Mouse (Mus musculus) adrenal gland, postnatal 10 days (tissue): Measurements from ENCODE around the gene Rnf20. TPM values are rescaled to one million over a fixed set of nuclear protein-coding genes. Genes with fewer than 3 reads are reported as not detected.
A peak's percentile ranks its signal among the peaks of the same experiment; 100 is the strongest.

Experiments used
- DNase-seq: peaks from one replicate; pipeline ENCODE4 v3.0.0; 2021; ENCODE audit warnings: mixed read lengths
- total RNA-seq, 2 experiments: library from RNA; stranded (reverse); gene quantifications; 2 replicates each; pipeline ENCODE4 v1.2.3; 2021

The Rnf20 gene
- total RNA-seq, 2 experiments from 2014 or later: 39.8 to 46.0 TPM

DNA sequence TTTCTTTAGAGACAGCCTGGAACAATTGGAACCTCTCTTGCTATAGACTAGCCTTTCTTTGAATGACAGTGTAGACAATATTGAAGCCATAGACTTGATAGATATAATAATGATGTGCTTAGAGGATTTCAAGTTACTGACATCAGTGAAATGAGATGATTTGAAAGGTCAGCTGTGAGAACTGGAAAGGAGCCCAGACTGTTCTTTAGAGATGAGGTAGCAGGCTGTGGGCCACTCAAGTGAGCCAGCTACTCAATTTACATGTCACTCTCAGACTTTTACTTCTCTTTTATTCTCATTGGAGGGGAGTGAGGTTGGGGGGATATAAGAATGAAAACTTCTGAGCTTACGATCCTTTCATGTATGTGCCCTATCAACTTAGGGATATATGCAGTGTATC is 27.6 kb downstream of the Rnf20 start:
- DNase-seq: no peak

DNA sequence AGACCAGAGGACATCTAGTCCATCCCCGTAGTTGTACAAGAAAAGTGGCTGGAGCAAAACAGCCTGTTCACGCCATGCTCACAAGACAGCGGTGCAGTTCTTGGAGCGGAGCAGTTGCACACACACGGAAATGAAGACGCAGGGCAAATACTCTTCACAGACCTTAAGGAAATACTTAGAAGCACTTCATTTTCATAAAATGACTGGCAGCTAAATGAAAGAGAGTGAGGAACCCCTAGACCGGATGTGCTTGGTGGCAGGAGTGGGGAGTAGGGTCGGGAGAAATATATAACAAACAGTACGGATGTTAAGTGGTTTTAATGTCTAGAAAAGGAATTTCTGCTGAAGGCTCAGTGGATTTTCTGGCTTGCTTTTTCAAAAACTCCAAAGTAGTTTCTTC is 29.9 kb downstream of the Rnf20 start:
- DNase-seq: no peak

DNA sequence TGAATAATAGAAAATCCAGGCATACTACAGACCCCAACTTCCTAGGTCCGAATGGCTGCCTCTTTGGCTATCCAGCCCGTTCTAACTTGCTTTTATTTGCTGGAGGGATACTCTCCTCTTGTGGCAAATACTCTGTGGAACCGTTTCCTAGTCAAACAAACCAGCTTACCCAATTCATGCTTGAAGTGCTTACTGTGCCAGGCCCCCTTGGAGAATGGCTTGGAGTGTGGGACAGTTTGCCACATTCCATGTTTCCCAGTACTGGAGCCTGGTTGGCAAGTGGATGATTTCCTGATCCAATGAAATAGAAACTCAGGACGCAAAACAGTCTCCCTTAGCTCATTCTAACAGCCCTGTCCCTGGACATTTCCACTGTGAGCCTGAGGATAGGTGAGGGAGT is 30.4 kb downstream of the Rnf20 start:
- no peak for DNase-seq

DNA sequence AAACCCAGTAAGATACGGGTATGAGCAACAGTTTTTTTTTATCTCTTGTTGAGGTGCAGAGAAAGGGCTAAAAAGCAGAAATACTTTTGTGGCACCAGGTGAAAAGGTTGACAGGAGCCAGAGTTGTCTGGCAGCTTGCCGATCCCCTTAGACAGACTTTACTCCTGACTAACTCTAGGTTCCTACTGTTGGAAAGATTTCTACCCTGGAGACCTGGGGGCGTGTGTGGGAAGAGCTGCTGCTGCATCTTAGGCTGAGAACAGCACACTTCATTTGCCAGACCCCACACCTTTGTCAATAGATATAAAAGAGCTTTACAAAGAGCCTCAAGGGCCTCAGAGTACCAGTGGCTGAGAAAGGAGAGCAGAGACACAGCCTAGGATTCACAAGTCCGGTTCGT is 33.0 kb downstream of the Rnf20 start:
- DNase-seq: no peak

DNA sequence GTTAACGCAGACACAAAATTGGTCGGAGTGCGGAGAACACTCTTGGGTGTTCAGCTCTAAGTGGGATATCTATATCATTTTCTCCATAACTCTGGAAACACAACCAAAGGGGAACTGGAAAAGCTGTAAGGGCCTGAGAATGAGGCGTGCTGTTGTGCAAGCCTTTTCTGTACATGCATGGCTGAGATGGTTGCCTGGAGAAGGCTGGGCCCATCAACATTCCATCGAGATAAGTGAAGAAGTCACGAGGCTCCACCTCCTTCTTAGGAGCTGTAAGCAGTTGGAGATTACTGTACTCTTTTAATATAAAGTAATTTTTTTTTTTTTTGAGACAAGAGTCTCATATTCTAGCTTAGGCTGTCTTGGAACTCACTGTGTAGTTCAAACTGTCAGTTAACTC is 44.3 kb downstream of the Rnf20 start:
- DNase-seq: no peak

GRCm38 (mm10) chr4:49676790-49677189 is 45.0 kb downstream of the Rnf20 start:
- no peak for DNase-seq

- no peak for DNase-seq
Observed at GRCm38 (mm10) chr4:49680171-49680875, 48.5 kb downstream of the Rnf20 start.

DNA sequence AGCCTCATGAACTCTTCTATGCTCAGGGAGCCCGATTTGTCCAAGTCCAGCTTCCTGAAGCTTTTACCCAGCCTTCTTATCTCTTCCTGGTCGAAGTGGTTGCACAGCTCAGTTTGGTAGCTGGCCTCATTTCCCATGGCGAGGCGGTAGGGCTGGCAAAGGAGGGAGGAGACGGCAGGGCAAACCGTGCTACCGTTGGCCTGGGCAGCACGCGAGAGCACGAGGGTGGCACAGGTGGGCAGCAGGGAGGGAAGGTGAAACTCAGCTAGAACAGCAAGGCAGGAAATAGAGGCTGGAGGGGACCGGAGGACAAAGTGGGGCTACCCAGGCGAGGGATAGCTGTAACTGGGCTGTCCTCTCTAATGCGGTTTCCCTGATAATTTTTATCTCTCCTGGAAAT is 50.0 kb downstream of the Rnf20 start, which contains the start of gene Ppp3r2:
TSS of gene Ppp3r2 (minus strand) at position 213 of the 400 bp plus-strand sequence.
- DNase-seq: no peak

DNA sequence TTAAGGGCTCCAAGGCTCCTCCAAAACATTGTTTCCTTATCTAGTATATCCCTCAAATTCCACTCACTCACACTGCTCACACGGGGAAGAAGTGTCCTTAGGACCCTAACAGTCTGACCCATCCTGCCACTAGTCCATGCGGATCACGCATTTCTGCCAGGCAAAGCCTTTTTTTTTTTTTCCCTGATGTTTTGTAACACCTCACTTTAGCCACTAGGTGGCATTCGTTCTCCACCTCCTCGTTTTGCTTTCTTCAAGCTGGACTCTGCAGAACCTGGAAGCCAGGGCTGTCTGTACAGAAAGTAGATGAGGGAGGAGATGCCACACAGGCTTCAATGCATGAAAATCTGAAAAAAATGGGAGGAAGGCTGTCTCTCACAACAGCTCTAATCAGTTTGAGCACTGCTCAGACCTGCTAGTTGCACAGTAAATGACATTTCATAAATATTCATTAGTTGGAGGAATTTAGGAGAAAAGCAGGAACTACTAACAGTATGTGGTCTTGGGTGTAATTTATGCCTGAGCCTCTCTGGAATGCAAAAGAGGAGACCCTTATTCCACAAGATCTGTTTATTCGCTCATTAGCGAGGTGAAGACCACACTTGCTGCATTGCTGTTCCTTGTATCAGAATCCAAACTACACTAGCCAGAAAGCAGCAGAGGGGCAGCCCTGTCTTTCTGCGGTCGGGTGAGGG is 56.9 kb downstream of the Rnf20 start:
- peak; percentile 48 for DNase-seq

GRCm38 (mm10) chr4:49691405-49692194 is 59.8 kb downstream of the Rnf20 start:
- no peak for DNase-seq

Other genes with a start within 250 kb of the Rnf20 start
- 10 to 100 TPM in 1 of 2 experiments, 1 to 10 TPM in 1; 7.0 to 12.0 TPM for gene Acnat2, start 223.9 kb upstream of the Rnf20 start, total RNA-seq
- gene Acnat1, start 158.1 kb upstream of the Rnf20 start, total RNA-seq: 10 to 100 TPM in 1 of 2 experiments, 1 to 10 TPM in 1; 9.1 to 12.4 TPM
- 1 to 10 TPM; 1.8 to 1.9 TPM for gene Baat, start 125.4 kb upstream of the Rnf20 start, total RNA-seq
- gene Mrpl50, start 110.9 kb upstream of the Rnf20 start, total RNA-seq: 10 to 100 TPM; 45.5 to 49.5 TPM
- 1 to 10 TPM; 7.7 to 8.3 TPM for gene Zfp189, start 110.8 kb upstream of the Rnf20 start, total RNA-seq
- 100 to 1,000 TPM; 171 to 692 TPM for gene Aldob, start 82.5 kb upstream of the Rnf20 start, total RNA-seq
- gene Tmem246, start 34.1 kb upstream of the Rnf20 start, total RNA-seq: 10 to 100 TPM; 14.6 to 18.7 TPM
- gene Ppp3r2, start 50.0 kb downstream of the Rnf20 start, total RNA-seq: not detected
- under 1 TPM; 0.36 to 0.48 TPM for gene Grin3a, start 213.7 kb downstream of the Rnf20 start, total RNA-seq